Mouse (Mus musculus): ENCODE data around the gene Faap20. TPM values are rescaled to one million over a fixed set of nuclear protein-coding genes. Genes with fewer than 3 reads are reported as not detected.
A peak's percentile ranks its signal among the peaks of the same experiment; 100 is the strongest.
"Not testable (repeated sequence)": the region's sequence is repeated elsewhere in the genome, so short reads cannot be mapped to it uniquely, and the experiment has no call there.

The Faap20 gene
- total RNA-seq, 2 experiments from 2014 or later = 17.6 to 46.3 TPM

GRCm38 (mm10) chr4:155243233-155243632 is 6.4 kb upstream of the Faap20 start:
- no peak for ATAC-seq (replicated peaks; ENCODE audit: poor library complexity)

GRCm38 (mm10) chr4:155245770-155246492 is 3.7 kb upstream of the Faap20 start:
- ATAC-seq (replicated peaks; ENCODE audit: poor library complexity) = no peak

DNA sequence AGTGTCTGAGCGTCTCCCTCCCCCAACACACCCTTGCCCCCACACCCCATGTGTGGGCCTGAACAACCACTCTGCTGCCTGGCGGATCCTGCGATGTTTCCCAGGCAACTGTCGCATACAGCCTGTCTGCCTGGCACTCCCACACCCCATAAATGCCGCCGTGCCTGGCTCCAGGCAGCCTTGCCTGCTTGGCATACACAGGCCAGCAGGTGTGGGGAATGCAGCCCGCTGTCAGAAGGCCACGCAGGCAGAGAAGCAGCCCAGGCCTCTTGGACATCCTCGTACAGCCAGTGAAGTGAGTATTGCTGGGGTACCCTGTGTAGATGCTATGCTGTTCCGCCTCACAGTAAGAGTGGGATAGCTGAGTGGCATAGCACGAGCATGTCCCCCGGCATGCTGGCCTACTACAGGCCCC is 2.9 kb upstream of the Faap20 start:
- ATAC-seq (replicated peaks; ENCODE audit: poor library complexity) = no peak

DNA sequence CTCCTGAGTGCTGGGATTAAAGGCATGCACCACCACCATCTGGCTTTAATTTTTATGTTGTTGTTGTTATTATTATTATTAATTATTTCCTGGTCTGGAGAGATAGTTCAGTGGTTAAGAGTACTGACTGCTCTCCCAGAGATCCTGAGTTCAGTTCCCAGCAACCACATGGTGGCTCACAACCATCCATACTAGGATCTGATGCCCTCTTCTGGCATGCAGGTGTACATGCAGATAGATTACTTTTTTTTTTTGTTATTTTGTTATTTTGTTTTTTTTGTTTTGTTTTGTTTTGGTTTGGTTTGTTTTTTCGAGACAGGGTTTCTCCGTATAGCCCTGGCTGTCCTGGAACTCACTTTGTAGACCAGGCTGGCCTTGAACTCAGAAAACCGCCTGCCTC is 1.5 kb upstream of the Faap20 start:
- ATAC-seq (replicated peaks; ENCODE audit: poor library complexity) = not testable (repeated sequence)

DNA sequence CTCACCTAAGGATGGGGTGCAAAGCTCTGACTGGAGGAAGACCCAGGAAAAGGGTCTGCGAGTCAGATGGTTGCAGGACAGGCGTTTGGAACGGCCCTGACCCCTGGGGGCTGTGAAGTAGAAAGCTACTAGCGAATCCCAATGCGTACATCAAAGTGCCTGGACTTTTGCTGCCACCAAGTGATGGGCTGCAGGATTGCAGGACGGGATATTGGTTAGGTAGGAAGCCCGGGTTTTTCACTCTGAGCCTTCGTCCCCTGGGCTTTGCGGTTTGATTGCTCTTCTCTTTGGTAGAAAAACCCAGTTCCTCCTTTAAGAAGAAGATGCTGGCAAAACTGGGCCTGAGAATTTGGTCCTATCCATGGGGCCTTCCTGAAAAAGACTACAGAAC is 350 bp upstream of the Faap20 start:
- ATAC-seq (replicated peaks; ENCODE audit: poor library complexity) = peak; percentile 85

DNA sequence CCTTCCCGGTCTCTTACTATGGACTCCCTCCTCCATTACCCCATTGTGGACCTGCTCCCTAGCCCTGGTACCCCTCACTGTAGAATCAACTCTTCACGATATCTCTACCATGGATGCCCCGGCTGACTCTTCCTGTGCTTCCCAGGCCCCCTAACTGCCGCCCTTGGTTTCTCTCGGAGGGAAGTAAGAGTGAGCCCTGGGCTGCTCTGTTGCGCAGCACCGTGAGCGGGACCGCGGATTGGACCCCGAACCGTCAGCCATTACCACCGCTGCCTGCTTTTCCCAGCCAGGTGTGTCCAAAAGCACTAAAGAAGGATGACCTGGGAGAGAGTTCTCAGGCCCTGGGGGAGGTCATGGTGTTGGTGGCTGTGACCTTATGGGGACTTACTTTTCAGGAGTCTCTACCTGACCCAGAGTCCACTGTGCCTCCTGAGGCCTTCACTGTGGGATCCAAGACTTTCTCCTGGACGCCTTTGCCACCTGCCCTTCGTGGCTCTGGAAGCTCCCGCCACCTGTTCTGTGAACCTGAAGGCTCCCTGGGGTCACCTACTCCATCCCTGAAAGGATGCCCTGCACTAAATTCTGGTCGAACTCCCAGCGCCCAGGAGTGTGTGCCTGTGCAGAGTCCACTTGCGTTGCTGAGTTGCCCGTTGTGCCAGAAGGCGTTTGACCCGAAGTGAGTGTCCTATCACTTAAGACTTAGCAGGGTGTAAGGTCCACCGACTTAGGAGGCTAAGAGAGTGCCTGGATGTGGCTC is 937 bp downstream of the Faap20 start:
- ATAC-seq (replicated peaks; ENCODE audit: poor library complexity) = peak; percentile 9

GRCm38 (mm10) chr4:155251147-155251546 is 1.5 kb downstream of the Faap20 start:
- ATAC-seq (replicated peaks; ENCODE audit: poor library complexity) = no peak

DNA sequence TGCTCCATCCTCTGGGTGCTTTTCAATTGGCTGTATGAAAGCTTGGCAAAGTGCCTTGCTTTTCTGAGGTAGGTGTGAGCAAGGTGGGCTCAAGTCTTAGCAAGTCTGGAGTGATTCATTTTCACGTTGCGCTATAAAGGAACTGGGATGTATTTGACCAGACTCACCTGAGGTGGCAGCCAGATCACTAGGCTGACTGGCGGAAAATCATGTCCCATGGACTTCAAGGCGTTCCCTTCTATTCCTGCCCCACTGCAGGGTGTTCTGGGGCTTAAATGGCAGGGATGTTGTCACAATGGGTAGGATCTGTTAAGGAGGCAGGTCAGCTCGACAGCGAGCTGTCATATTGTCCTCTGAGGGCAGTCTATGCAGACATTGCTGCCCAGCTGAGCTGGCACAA is 2.7 kb downstream of the Faap20 start:
- no peak for ATAC-seq (replicated peaks; ENCODE audit: poor library complexity)

DNA sequence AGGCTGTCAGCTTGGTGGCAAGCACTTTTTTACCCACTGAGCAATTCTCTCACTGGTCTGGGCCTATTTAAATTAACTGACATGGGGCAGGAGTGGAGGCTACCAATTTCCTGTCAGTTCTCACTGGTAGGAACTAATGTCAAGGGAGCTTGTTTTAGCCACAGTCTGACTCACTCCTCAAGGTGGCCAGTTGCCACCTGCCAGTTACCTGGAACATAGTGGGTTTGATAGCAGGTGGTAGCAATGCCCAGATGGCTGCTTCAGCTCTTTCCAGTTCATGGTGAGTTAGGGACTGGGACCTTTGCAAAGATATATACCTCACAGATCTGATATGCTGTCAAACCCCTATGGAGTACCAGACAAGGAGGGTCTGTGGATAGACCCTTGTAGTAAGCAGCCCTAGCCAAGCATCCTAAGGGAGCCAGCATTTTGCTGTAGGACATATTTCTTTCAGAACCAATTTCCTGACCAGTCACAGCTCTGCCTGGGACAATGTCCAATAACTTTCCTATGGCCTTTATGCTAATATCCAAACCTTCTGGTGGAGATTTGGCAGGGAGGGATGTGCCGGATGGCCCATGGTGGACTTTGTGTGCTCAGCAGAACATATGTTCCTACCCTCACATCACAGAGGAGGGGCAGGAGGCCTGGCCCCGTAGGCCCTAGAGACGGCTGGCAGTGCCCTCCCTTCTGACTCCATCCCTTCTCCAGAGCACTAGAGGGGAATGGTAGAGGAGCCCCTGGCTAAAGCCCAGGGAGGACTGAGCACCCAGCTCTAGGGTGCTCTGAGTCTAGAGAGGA is 15.1 kb downstream of the Faap20 start:
- no peak for ATAC-seq (replicated peaks; ENCODE audit: poor library complexity)

GRCm38 (mm10) chr4:155267047-155267543 is 17.5 kb downstream of the Faap20 start:
- no peak for ATAC-seq (replicated peaks; ENCODE audit: poor library complexity)

DNA sequence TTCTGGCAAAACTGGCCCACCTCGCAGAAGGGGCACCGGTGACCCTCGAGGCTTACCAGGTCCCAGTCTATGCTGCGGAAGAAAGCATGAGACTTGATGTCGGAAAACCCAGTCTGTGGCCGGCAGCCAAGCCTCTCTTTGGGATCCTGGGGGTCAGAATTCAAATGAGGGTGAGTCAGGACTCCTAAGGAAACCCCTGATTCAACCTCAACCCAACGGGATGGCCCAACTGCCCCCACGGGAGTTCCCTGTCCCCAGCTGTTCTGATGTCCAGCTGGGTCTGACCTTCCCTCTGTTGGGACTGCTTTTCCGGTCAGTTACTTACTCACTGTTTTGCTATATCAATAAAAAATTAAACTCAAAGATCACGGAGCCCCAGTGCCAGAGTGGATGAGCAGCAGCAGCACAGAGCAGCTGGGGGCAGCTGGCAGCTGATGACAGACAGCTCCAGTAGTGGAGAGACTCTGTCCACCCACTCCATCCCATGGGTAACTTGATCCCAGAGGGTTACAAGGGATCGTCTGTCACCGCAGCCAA is 18.1 kb downstream of the Faap20 start:
- ATAC-seq (replicated peaks; ENCODE audit: poor library complexity) = no peak

- peak; percentile 88 for ATAC-seq (replicated peaks; ENCODE audit: poor library complexity)
Observed at GRCm38 (mm10) chr4:155268382-155268781, 18.8 kb downstream of the Faap20 start.

- ATAC-seq (replicated peaks; ENCODE audit: poor library complexity) = no peak
Observed at GRCm38 (mm10) chr4:155274451-155274850, 24.8 kb downstream of the Faap20 start.

DNA sequence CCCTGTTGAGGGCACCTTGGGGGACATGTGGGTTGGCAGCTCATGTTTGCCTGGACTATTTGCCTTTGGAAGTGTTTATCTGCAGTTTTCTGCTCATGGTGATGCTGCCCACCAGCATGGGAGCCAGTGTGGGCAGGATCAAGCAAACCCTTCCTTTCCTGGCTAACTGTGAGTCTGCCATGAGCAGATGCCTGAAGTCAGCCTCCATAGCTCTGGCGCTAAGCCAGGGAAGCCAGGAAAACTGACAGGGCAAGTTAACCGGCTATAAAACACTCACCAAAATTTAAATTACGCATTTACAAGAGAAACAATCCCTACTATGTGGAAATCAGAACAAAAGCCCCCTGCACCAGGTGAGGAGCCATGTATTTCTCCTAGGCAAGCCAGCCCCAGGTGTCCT is 25.2 kb downstream of the Faap20 start:
- ATAC-seq (replicated peaks; ENCODE audit: poor library complexity) = no peak

DNA sequence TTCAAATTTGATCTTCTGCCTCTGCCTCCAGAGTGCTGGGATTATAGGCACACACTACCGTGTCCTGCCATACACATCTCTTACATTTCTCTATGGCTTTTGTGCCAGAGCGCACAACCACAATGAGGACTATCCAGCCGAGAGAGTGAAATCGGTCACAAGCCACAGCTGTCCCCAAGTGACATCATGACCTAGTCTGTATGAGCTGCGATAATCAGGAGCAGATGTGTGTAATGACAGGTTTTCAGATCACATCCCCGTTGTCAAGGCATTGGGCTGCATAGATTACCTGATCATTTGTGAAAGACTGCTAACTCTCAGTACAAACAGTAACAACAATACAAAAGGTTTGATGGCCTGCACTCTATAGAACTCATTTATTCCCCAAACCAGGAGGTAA is 28.4 kb downstream of the Faap20 start:
- no peak for ATAC-seq (replicated peaks; ENCODE audit: poor library complexity)

GRCm38 (mm10) chr4:155279054-155279453 is 29.5 kb downstream of the Faap20 start:
- ATAC-seq (replicated peaks; ENCODE audit: poor library complexity) = no peak

DNA sequence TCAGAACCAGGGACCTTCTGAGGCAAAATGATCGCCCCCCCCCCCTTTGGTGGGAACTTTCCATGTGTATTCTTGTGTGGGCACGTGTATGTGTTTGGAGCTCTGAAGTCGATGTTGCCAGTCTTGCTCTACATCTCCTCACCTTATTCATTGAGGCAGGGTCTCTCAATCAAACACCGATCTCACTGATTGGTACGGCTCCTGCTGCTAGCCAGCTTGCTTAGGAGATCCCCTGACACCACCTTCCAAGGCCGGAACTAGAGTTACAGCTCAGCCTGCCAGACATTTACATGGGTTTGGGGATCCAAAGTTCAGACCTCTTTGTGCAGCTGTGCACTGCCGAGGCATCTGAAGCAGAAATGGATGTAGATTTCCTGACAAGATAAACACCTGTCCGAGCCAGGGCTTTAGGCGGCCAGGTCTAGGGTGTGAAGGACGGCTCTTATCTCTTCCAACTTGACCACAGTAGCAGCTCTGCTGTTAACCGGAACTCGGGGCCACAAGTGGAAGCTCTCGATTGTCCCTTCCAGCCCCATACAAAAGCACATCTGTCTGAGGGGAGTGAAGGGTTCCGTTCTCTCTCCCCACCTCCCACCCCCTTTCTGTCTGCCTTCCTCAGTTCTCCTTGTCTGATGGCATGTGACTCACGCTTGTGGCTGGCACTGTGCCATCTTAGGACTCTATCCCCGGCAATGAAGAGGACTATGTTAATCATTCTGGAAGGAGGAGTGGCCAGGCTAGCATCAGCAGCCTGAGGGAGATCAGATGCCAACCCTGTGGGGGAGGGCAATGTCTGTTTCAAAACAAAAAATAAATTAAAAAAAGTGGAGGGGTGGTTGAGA is 30.5 kb downstream of the Faap20 start:
- ATAC-seq (replicated peaks; ENCODE audit: poor library complexity) = 0 out of 2 replicates have a peak, but pooled peaks have one; percentile 9

DNA sequence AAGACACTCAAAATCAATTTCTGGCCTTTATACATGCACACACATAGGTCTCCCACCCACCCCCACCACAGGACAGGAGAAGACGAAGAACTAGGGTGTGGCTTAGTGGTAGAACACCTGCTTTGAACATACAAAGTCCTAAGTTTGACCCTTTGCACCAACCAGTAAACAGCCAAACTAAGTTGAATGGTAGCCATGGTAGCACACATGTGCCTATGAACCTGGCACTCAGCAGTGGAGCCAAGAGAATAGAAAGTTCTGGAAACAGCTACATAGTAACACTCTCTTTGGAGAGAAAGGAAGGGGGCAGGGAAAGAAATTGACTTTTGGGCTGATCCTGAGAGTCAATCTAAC is 31.1 kb downstream of the Faap20 start:
- no peak for ATAC-seq (replicated peaks; ENCODE audit: poor library complexity)

GRCm38 (mm10) chr4:155281227-155281626 is 31.6 kb downstream of the Faap20 start:
- ATAC-seq (replicated peaks; ENCODE audit: poor library complexity) = no peak

DNA sequence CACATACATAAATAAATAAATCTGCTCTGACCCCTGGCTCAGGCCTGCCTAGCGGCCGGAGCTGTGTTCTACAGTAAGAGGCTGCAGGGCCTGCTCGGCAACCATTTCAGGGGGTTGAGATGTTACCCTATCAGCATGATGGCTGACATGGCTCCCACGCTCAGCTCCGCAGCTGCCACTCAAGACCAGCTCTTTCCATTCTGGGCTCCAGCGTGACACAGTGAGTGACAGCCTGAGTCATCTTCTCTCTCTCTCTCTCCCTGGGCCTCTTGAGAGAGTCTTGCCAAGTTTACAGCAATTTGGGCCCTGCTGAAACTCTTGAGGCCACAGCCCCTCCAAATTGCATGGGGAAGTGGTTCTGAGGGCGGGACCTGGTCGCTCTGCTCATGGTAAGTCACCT is 32.0 kb downstream of the Faap20 start:
- ATAC-seq (replicated peaks; ENCODE audit: poor library complexity) = 0 out of 2 replicates have a peak, but pooled peaks have one; percentile 26
